Mouse (Mus musculus) intestine, postnatal 0 days (tissue): ENCODE measurements around the gene Slc24a3. TPM values are rescaled to one million over a fixed set of nuclear protein-coding genes. Genes with fewer than 3 reads are reported as not detected.

Source experiments
- ATAC-seq: fragments of 200-750 bp; cut with Nextera tagmentation; 2 replicates; pipeline ENCODE4 v1.8.0; 2017; ENCODE audit warnings: mild to moderate bottlenecking, moderate TSS enrichment, moderate library complexity
- H3K27ac ChIP-seq: fragments of 300-500 bp; sonication (generic); 2 replicates; pipeline ENCODE4 v1.5.1; 2014; ENCODE audit warnings: mild to moderate bottlenecking, low read depth, low read length, moderate library complexity
- H3K27me3 ChIP-seq: fragments of 300-500 bp; sonication (generic); replicated peaks from 2 replicates; pipeline ENCODE4 v1.6.1; 2014; ENCODE audit warnings: low read length, mixed read lengths; ENCODE audit not compliant: control insufficient read depth, insufficient read depth
- H3K36me3 ChIP-seq: fragments of 300-500 bp; sonication (generic); 2 replicates; pipeline ENCODE4 v1.6.1; 2014; ENCODE audit warnings: mild to moderate bottlenecking, moderate library complexity; ENCODE audit not compliant: control insufficient read depth, insufficient read depth
- H3K4me1 ChIP-seq: fragments of 300-500 bp; sonication (generic); replicated peaks from 2 replicates; pipeline ENCODE4 v1.6.1; 2014; ENCODE audit warnings: antibody characterized with exemption, low read length, mixed read lengths; ENCODE audit not compliant: control insufficient read depth, insufficient read depth
- H3K4me2 ChIP-seq: fragments of 300-500 bp; sonication (generic); replicated peaks from 2 replicates; pipeline ENCODE4 v1.6.1; 2014; ENCODE audit warnings: low read depth, mild to moderate bottlenecking, moderate library complexity
- H3K4me3 ChIP-seq: fragments of 300-500 bp; sonication (generic); 2 replicates; pipeline ENCODE4 v1.5.1; 2014; ENCODE audit warnings: low read depth, low read length
- H3K9ac ChIP-seq: fragments of 300-500 bp; sonication (generic); 2 replicates; pipeline ENCODE4 v1.6.1; 2014; ENCODE audit warnings: mild to moderate bottlenecking, low read depth, low read length
- H3K9me3 ChIP-seq: fragments of 300-500 bp; sonication (generic); 2 replicates; pipeline ENCODE4 v1.6.1; 2016; ENCODE audit warnings: mixed run types; ENCODE audit not compliant: control insufficient read depth
- CTCF ChIP-seq: sonication (generic); IDR thresholded peaks from 2 replicates; pipeline ENCODE4 v1.5.1; 2016; ENCODE audit warnings: low read depth, mild to moderate bottlenecking, control low read depth, antibody characterized with exemption, moderate library complexity
- WGBS: fragments of 180-500 bp; shearing (Covaris S2); extraction: QIAGEN DNeasy Blood & Tissue Kit; methylation state at CpG from one replicate; pipeline ENCODE4 v1.1.7; 2014; 5-methylcytosine and 5-hydroxymethylcytosine counted together
- polyA plus RNA-seq: library from polyadenylated mRNA; unstranded; fragments of >200 nt; fragmentation: Nextera tagmentation; extraction: Ambion mirVana; gene quantifications from 2 replicates; pipeline ENCODE4 v1.2.1, GENCODE M21; 2015

Slc24a3 gene
- polyA plus RNA-seq, 1 experiment from 2014 or later = 6.5 TPM

GRCm38 (mm10) chr2:145405746-145406145, 238.2 kb downstream of the Slc24a3 start:
- Histone ChIP-seq H3K4me2 (no peak overlapping the region), H3K27ac (no peak overlapping the region), H3K9me3 (no peaks in the 10 kb centered on the region), H3K4me3 (no peak overlapping the region), H3K4me1 (no peaks in the 10 kb centered on the region), H3K36me3 (no peaks in the 10 kb centered on the region), H3K9ac (no peak overlapping the region), H3K27me3 (no peaks in the 10 kb centered on the region)
- no peak for TF ChIP-seq CTCF
- no peak for ATAC-seq
- WGBS = 47% methylated on average over 4 of the region's 4 CpGs

GRCm38 (mm10) chr2:145417738-145418137, 250.2 kb downstream of the Slc24a3 start:
- Histone ChIP-seq H3K27me3 (no peaks in the 10 kb centered on the region), H3K36me3 (no peaks in the 10 kb centered on the region), H3K9me3 (no peaks in the 10 kb centered on the region), H3K4me3 (no peak overlapping the region), H3K9ac (no peak overlapping the region), H3K4me2 (no peak overlapping the region), H3K27ac (no peak overlapping the region), H3K4me1 (no peaks in the 10 kb centered on the region)
- no peak for TF ChIP-seq CTCF
- 77% methylated on average over 2 of the region's 2 CpGs for WGBS
- no peak for ATAC-seq

GRCm38 (mm10) chr2:145419078-145419477, 251.5 kb downstream of the Slc24a3 start:
- H3K27me3 ChIP-seq = no peaks in the 10 kb centered on the region
- no peak overlapping the region for H3K9ac ChIP-seq
- WGBS = 78% methylated on average over 2 of the region's 2 CpGs
- ATAC-seq = no peak
- no peaks in the 10 kb centered on the region for H3K4me1 ChIP-seq
- no peak for TF ChIP-seq CTCF
- no peak overlapping the region for H3K4me2 ChIP-seq
- no peak overlapping the region for H3K27ac ChIP-seq
- H3K4me3 ChIP-seq = no peak overlapping the region
- no peaks in the 10 kb centered on the region for H3K36me3 ChIP-seq
- H3K9me3 ChIP-seq = no peaks in the 10 kb centered on the region

GRCm38 (mm10) chr2:145420967-145421888, 253.7 kb downstream of the Slc24a3 start:
- H3K4me3 ChIP-seq = no peak overlapping the region
- no peak overlapping the region for H3K27ac ChIP-seq
- TF ChIP-seq CTCF = no peak
- H3K27me3 ChIP-seq = no peaks in the 10 kb centered on the region
- H3K9ac ChIP-seq = no peak overlapping the region
- WGBS = 76% methylated on average over 5 of the region's 5 CpGs
- no peaks in the 10 kb centered on the region for H3K36me3 ChIP-seq
- no peak overlapping the region for H3K4me2 ChIP-seq
- H3K9me3 ChIP-seq = no peaks in the 10 kb centered on the region
- no peak for ATAC-seq
- H3K4me1 ChIP-seq = no peaks in the 10 kb centered on the region

GRCm38 (mm10) chr2:145421889-145422212, 254.3 kb downstream of the Slc24a3 start:
- Histone ChIP-seq H3K9ac (no peak overlapping the region), H3K4me3 (no peak overlapping the region), H3K4me1 (no peaks in the 10 kb centered on the region), H3K27ac (no peak overlapping the region), H3K27me3 (no peaks in the 10 kb centered on the region), H3K36me3 (no peaks in the 10 kb centered on the region), H3K4me2 (no peak overlapping the region), H3K9me3 (no peaks in the 10 kb centered on the region)
- TF ChIP-seq CTCF = no peak
- no peak for ATAC-seq
- 68% methylated on average over 3 of the region's 3 CpGs for WGBS

- H3K9me3 ChIP-seq = no peaks in the 10 kb centered on the region
- no peak overlapping the region for H3K4me2 ChIP-seq
- no peak overlapping the region for H3K27ac ChIP-seq
- no peak for TF ChIP-seq CTCF
- H3K4me3 ChIP-seq = no peak overlapping the region
- H3K36me3 ChIP-seq = no peaks in the 10 kb centered on the region
- no peaks in the 10 kb centered on the region for H3K27me3 ChIP-seq
- 79% methylated on average over 5 of the region's 5 CpGs for WGBS
- H3K9ac ChIP-seq = no peak overlapping the region
- no peak for ATAC-seq
- H3K4me1 ChIP-seq = no peaks in the 10 kb centered on the region
These were observed 262.4 kb downstream of the Slc24a3 start for GRCm38 (mm10) chr2:145429982-145430381.
